Mouse (Mus musculus) monocyte, adult 5-6 weeks (primary cell): Measurements from ENCODE around the gene Ptpn6. TPM values are rescaled to one million over a fixed set of nuclear protein-coding genes. Genes with fewer than 3 reads are reported as not detected.
"Not testable (repeated sequence)": the region's sequence is repeated elsewhere in the genome, so short reads cannot be mapped to it uniquely, and the experiment has no call there.

ENCODE experiments used
- ATAC-seq: fragments of 153-309, 156-312 bp; replicated peaks from 2 replicates; pipeline ENCODE4 v1.8.0; 2017; ENCODE audit warnings: mild to moderate bottlenecking; ENCODE audit not compliant: low TSS enrichment, insufficient number of reproducible peaks, severe bottlenecking, poor library complexity, low FRiP score
- total RNA-seq: library from RNA; stranded (forward); fragments of 200-1000, 200-491, 200-594 nt; gene quantifications from 3 replicates; pipeline ENCODE4 v1.2.3, GENCODE M21; 2017

Gene Ptpn6
- total RNA-seq, 1 experiment from 2014 or later: 1,911 TPM

DNA sequence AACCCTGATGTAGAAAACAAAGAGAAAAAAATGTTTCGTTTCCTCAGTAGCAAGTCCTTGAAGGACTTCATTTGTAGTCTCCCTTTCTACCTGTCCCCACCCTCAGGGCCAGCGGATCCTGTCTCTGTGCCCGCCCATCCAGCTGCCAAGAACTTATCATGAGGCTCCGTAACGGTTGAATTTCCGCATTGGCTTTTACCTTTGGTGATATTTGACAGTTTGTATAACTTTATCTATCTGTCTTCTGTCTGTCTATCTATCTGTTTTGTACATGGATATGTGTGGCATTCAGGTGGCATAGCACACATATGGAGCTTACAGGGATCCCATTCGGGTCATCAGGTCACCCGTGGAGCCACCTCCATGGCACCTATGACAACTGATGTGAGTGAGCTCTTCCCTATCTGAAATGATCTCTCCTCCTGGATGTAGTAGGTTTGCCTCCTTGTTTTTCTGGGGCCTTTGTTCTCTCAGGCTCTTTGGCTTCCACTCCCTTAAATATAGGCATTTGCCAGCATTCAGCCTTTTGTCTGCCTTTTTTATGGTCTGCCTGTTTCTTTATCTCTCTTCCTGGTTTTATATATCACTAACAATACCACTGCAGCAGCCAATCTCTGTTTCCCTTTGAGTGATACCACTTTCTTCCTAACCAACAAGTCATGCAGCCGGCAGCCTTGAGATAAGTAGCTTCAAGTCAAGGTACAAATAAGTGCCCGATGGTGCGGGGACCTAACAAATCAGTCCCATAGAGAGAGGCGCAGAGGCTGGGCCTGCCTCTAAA, 52.7 kb downstream of the Ptpn6 start:
- no peak for ATAC-seq

DNA sequence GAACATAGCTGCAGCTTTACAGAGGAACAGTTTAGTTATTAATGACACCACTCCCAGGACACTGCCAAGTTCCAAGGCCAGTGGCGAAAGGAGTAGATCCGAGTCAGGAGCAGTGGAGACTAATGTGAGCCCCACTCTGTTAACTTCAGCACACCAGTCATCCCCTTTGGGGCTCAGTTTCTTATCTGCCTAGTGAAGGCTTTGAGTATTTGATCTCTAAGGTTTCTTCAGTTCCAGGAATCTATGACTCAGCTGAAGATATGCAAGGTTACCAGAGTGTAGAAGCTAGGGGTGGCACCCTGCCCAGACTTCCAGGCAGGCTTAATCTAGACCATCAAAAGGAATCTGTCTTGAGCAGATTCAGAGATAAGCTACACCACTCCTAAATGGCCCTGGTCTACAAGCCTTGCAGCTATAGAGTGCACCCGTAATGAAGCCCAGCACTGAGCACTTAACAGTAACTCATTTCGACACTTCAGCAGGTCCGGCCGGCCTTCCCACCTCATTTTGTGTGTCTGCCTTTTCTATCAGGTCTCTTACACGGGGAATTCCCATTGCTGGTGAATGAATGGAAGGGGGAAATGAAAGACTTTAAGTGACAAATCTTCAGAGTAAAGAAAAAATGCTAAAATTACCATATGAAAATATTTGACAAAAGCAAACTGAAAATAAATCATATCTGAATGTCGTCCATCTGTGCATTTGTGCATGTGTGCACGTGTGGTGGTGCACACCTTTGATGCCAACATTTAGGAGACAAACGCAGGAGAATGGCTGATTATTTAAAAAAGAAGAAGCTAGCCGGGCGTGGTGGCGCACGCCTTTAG, 54.7 kb downstream of the Ptpn6 start:
- no peak for ATAC-seq

DNA sequence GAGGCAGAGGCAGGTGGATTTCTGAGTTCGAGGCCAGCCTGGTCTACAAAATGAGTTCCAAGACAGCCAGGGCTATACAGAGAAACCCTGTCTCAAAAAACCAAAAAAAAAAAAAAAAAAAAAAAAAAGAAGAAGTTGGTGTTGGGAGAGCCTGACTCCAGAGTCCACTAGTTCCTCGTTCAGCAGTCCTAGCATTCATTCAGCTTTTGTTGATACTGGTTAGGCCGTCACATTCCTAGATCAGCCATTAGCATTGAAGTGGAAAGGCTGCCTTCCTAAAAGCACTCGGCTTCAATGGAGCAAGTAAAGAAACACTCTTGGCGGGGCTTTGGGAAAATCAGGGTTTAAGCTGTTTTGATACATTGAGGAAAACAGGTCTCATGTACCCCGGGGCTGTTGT, 56.2 kb downstream of the Ptpn6 start:
- ATAC-seq: not testable (repeated sequence)

DNA sequence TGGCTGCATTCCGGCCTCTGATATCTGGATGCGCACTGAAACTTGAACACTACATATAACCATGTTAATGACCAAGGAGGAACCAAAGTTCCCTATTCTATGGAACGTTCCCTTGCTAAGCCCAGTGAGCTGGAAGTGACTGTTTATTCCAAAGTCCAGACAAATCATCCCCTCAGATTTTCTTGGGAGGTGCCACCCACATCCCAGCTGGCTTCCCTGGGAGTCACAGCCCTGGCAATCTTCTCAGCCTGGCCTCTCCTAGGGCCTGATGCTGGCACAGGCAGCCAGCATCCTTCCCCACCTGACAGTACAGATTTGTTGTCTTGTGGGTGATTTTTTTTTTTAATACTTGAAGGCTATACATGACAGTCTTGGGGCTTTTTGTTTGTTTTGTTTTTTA, 59.0 kb downstream of the Ptpn6 start:
- ATAC-seq: no peak

DNA sequence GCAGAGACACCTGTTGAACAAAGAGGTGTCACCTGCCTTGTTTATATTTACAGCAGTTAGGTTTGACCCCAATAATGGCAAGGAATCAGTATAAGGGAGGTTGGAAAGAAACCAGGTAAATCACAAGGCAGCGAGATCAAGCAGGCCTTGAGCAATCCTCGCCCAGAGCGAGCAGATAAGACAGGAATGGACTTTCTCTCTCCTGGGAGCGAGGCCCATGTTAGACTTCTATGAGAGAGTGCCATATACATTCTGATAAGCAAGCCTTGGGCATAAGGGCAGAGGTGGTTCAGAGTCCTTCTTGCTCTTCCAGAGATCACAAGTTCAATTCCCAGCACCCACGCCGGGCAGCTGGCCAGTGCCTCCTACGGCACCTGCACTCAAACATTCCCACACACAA, 59.7 kb downstream of the Ptpn6 start:
- ATAC-seq: no peak

DNA sequence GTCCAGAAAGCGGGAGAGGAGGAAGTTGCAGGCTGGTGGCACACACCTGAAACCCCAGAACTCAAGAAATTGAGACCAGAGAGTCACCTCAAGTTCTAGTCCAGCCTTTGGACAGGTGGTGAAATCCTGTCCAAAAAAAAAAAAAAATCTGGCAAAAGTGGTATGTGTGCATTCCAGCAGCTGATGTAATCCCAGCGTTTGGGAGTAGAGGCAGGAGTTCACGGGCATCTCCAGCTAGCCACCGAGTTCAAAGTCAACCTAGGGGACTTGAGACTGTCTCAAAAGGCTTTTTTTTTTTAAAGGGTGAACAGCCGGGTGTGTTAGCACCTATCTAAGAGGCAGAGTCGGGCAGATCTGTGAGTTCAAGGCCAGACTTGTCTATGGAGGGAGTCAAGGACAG, 62.3 kb downstream of the Ptpn6 start:
- ATAC-seq: no peak

DNA sequence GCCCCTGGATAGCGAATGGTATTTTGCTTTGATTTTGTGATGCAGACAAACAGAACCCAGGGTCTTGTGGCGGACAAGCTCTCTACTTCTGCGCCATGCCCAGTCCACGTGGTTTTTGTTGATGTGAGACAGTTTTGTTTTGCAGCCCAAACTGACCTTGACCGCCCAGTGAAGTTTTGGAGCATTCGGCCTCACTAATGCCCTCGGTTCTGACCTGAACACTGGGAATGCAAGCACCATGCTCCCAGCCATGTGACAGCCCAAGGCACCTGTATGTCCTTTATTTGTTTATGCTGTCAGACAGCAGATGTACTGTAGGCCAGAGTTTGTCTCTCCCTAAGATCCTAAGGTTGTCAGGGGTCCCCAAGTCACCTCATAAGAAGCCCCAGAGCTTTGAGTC, 63.9 kb downstream of the Ptpn6 start:
- no peak for ATAC-seq

DNA sequence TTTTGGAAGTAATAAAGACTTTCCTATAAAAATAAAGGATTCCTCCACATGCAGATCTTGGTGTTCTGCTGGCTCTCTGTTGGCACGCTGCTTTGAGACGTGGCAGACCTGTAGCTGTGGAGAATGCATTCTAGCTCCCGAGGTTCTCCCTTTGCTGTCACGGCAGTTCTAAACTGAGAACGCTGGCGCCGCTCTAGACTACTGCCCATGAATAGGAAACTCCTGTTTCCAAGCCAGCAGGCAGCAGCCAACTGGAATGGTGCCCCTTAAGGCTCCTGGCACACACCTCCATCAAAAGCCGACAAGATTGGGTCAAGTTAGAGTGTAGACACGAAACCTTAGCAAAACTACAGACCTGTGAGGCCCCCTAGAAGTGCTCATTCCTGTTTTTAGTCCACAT, 64.9 kb downstream of the Ptpn6 start:
- no peak for ATAC-seq

DNA sequence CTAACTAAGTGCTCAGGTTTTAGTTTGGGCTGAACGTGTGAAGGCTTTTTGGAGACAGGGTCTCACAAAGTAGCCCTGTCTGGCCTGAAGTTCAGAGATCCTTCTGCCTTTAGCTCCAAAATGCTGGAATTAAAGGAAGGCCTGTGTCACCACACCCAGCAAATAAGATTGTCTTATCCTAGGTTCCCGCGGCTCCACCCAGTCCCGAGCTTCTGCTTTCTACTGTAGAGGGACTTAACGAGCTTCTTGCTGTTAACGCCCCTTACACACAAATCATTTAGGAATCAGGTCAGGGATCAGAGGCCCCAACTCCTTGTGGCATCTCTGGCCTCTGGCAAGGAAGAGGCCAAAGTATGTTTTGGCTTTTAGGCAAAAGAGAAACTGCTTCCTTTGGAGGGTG, 66.4 kb downstream of the Ptpn6 start:
- ATAC-seq: no peak

Other genes starting within 250 kb of the Ptpn6 start
- 0.19 to 0.21 TPM (median 0.19 TPM) in 3 replicates for gene C1rl, start 245.6 kb downstream of the Ptpn6 start, total RNA-seq
- 1.4 TPM in 1 of 3 replicates, not detected in the others for gene C1ra, start 226.3 kb downstream of the Ptpn6 start, total RNA-seq
- gene C1s1, start 196.4 kb downstream of the Ptpn6 start, total RNA-seq: not detected in 3 replicates
- gene C1rb, start 168.4 kb downstream of the Ptpn6 start, total RNA-seq: not detected in 3 replicates
- not detected in 3 replicates for gene C1s2, start 102.6 kb downstream of the Ptpn6 start, total RNA-seq
- gene Lpcat3, start 75.7 kb downstream of the Ptpn6 start, total RNA-seq: 18.6 to 29.6 TPM (median 20.8 TPM) in 3 replicates
- gene Emg1, start 26.5 kb downstream of the Ptpn6 start, total RNA-seq: 82.8 to 125 TPM (median 86.6 TPM) in 3 replicates
- gene Phb2, start 26.4 kb downstream of the Ptpn6 start, total RNA-seq: 123 to 138 TPM (median 126 TPM) in 3 replicates
- gene Grcc10, start 2.7 kb upstream of the Ptpn6 start, total RNA-seq: 150 to 174 TPM (median 165 TPM) in 3 replicates
- gene Gm45234, start 17.3 kb upstream of the Ptpn6 start, total RNA-seq: 0.19 to 0.43 TPM in 2 of 3 replicates, not detected in the other
- 1.5 to 6.2 TPM in 2 of 3 replicates, not detected in the other for gene Atn1, start 17.8 kb upstream of the Ptpn6 start, total RNA-seq
- gene Eno2, start 31.0 kb upstream of the Ptpn6 start, total RNA-seq: not detected in 3 replicates
- gene Lrrc23, start 41.0 kb upstream of the Ptpn6 start, total RNA-seq: 2.2 TPM in 1 of 3 replicates, not detected in the others
- 8.2 to 11.2 TPM (median 10.4 TPM) in 3 replicates for gene Spsb2, start 69.9 kb upstream of the Ptpn6 start, total RNA-seq
- 71.9 to 103 TPM (median 88.6 TPM) in 3 replicates for gene Tpi1, start 75.6 kb upstream of the Ptpn6 start, total RNA-seq
- gene Usp5, start 90.8 kb upstream of the Ptpn6 start, total RNA-seq: 34.6 to 45.5 TPM (median 35.5 TPM) in 3 replicates
- gene Cdca3, start 90.8 kb upstream of the Ptpn6 start, total RNA-seq: 0.32 to 5.8 TPM in 2 of 3 replicates, not detected in the other
- gene Gnb3, start 101.6 kb upstream of the Ptpn6 start, total RNA-seq: 0.19 TPM in 1 of 3 replicates, not detected in the others
- 0.39 TPM in 1 of 3 replicates, not detected in the others for gene P3h3, start 119.0 kb upstream of the Ptpn6 start, total RNA-seq
- gene Gpr162, start 125.3 kb upstream of the Ptpn6 start, total RNA-seq: 0.38 TPM in 1 of 3 replicates, not detected in the others
- gene Cd4, start 149.5 kb upstream of the Ptpn6 start, total RNA-seq: 3.1 to 5.2 TPM (median 4.0 TPM) in 3 replicates
- gene Lag3, start 173.0 kb upstream of the Ptpn6 start, total RNA-seq: 0.68 TPM in 1 of 3 replicates, not detected in the others
- gene Ptms, start 181.4 kb upstream of the Ptpn6 start, total RNA-seq: 89.3 to 145 TPM (median 115 TPM) in 3 replicates
- gene Mlf2, start 192.7 kb upstream of the Ptpn6 start, total RNA-seq: 46.8 to 65.2 TPM (median 56.4 TPM) in 3 replicates
- gene Cops7a, start 226.8 kb upstream of the Ptpn6 start, total RNA-seq: 7.6 to 25.6 TPM (median 21.5 TPM) in 3 replicates